Mouse (Mus musculus): ENCODE data around the gene Gosr2.

GRCm38 (mm10) chr11:103721468-103722039, 23.9 kb upstream of the Gosr2 start:
- TF ChIP-seq USF1 (IDR thresholded peaks at IDR 0.05; ENCODE audit: low read depth) (no peak), MAX (IDR thresholded peaks at IDR 0.05; ENCODE audit: low read depth) (no peak), POLR2A (IDR thresholded peaks at IDR 0.05; ENCODE audit: insufficient read length, low read depth) (no peak), POLR2AphosphoS2 (IDR thresholded peaks at IDR 0.05; ENCODE audit: insufficient read length, low read depth) (no peak), MYOD1 (IDR thresholded peaks at IDR 0.05; ENCODE audit: control insufficient read depth in 1 of 3, insufficient read length in 2 of 3, low read depth in 2 of 3) (no peak), SRF (IDR thresholded peaks at IDR 0.05; ENCODE audit: control insufficient read depth, insufficient read length, low read depth) (no peak), TCF12 (IDR thresholded peaks at IDR 0.05; ENCODE audit: insufficient read depth, poor library complexity, severe bottlenecking) (no peak), E2F4 (IDR thresholded peaks at IDR 0.05; ENCODE audit: insufficient read depth) (no peak), REST (IDR thresholded peaks at IDR 0.05; ENCODE audit: insufficient read depth, insufficient read length) (no peak), MYOG (IDR thresholded peaks at IDR 0.05; ENCODE audit: control insufficient read depth in 1 of 3, insufficient read depth in 1 of 3, insufficient read length in 2 of 3, low read depth in 2 of 3) (no peak)

All from myocyte (in vitro differentiated cells).